Mouse (Mus musculus): ENCODE results near the gene Scpep1.

- TF ChIP-seq CTCF (IDR thresholded peaks at IDR 0.05; ENCODE audit: extremely low read depth, insufficient read depth, low read length): no peak
- no peak for TF ChIP-seq POLR2A (IDR thresholded peaks at IDR 0.05; ENCODE audit: extremely low read depth, insufficient read depth, low read length)
These were observed 9.2 kb downstream of the Scpep1 start for GRCm38 (mm10) chr11:88945971-88946585.
